Mouse (Mus musculus): Measurements from ENCODE around the gene Rb1. TPM values are rescaled to one million over a fixed set of nuclear protein-coding genes. Genes with fewer than 3 reads are reported as not detected.

Rb1 gene
- polyA plus RNA-seq, 1 experiment from 2014 or later: 19.4 TPM

- Histone ChIP-seq H3K4me3 (no peak overlapping the region), H3K36me3 (no peaks in the 10 kb centered on the region), H3K27ac (replicated peaks) (no peak overlapping the region), H3K4me2 (replicated peaks) (no peak overlapping the region), H3K9me3 (no peaks in the 10 kb centered on the region), H3K4me1 (no peaks in the 10 kb centered on the region), H3K27me3 (no peaks in the 10 kb centered on the region), H3K9ac (replicated peaks) (no peak overlapping the region)
- WGBS: 78% methylated on average over 4 of the region's 4 CpGs
- ATAC-seq (replicated peaks): no peak
These were observed 71.2 kb downstream of the Rb1 start for GRCm38 (mm10) chr14:73254412-73254811.

GRCm38 (mm10) chr14:73253453-73254251 is 72.0 kb downstream of the Rb1 start:
- ATAC-seq (replicated peaks): no peak
- H3K4me3 ChIP-seq: no peak overlapping the region
- H3K4me2 ChIP-seq (replicated peaks): no peak overlapping the region
- H3K9me3 ChIP-seq: no peaks in the 10 kb centered on the region
- H3K27me3 ChIP-seq: no peaks in the 10 kb centered on the region
- no peaks in the 10 kb centered on the region for H3K36me3 ChIP-seq
- 53% methylated on average over 6 of the region's 6 CpGs for WGBS
- no peak overlapping the region for H3K9ac ChIP-seq (replicated peaks)
- H3K27ac ChIP-seq (replicated peaks): no peak overlapping the region
- no peaks in the 10 kb centered on the region for H3K4me1 ChIP-seq

- Histone ChIP-seq H3K4me2 (replicated peaks) (no peak overlapping the region), H3K4me3 (no peak overlapping the region), H3K9ac (replicated peaks) (no peak overlapping the region), H3K36me3 (no peaks in the 10 kb centered on the region), H3K4me1 (no peaks in the 10 kb centered on the region), H3K27ac (replicated peaks) (no peak overlapping the region), H3K9me3 (no peaks in the 10 kb centered on the region), H3K27me3 (no peaks in the 10 kb centered on the region)
- no peak for ATAC-seq (replicated peaks)
- WGBS: 38% methylated on average over 2 of the region's 2 CpGs
These were observed 73.3 kb downstream of the Rb1 start for GRCm38 (mm10) chr14:73252276-73252675.

- no peak for ATAC-seq (replicated peaks)
- Histone ChIP-seq H3K9me3 (no peaks in the 10 kb centered on the region), H3K4me1 (no peaks in the 10 kb centered on the region), H3K4me3 (no peak overlapping the region), H3K27me3 (no peaks in the 10 kb centered on the region), H3K9ac (replicated peaks) (no peak overlapping the region), H3K36me3 (no peaks in the 10 kb centered on the region), H3K27ac (replicated peaks) (no peak overlapping the region), H3K4me2 (replicated peaks) (no peak overlapping the region)
- WGBS: 93% methylated on average over 2 of the region's 2 CpGs
These were observed 75.6 kb downstream of the Rb1 start for GRCm38 (mm10) chr14:73250056-73250455.

- H3K9ac ChIP-seq (replicated peaks): no peak overlapping the region
- no peak overlapping the region for H3K27ac ChIP-seq (replicated peaks)
- no peak overlapping the region for H3K4me3 ChIP-seq
- no peak overlapping the region for H3K4me2 ChIP-seq (replicated peaks)
- no peak for ATAC-seq (replicated peaks)
- peaks cover 4% of the 10 kb centered on the region; the same call in 1 of the 2 replicates for H3K4me1 ChIP-seq
- 93% methylated on average over 2 of the region's 2 CpGs for WGBS
- no peaks in the 10 kb centered on the region for H3K9me3 ChIP-seq
- H3K36me3 ChIP-seq: no peaks in the 10 kb centered on the region
- H3K27me3 ChIP-seq: no peaks in the 10 kb centered on the region
These were observed 81.5 kb downstream of the Rb1 start for GRCm38 (mm10) chr14:73244061-73244597.

- 48% methylated on average over 3 of the region's 3 CpGs for WGBS
- no peaks in the 10 kb centered on the region for H3K36me3 ChIP-seq
These were observed 85.8 kb downstream of the Rb1 start for GRCm38 (mm10) chr14:73239857-73240256.

GRCm38 (mm10) chr14:73239291-73239690 is 86.3 kb downstream of the Rb1 start:
- H3K9ac ChIP-seq (replicated peaks): peak overlapping the region; percentile 48
- H3K27ac ChIP-seq (replicated peaks): peak overlapping the region; percentile 78
- peaks cover 14% of the 10 kb centered on the region for H3K4me1 ChIP-seq
- peak overlapping the region; percentile 55 for H3K4me2 ChIP-seq (replicated peaks)
- no peak for ATAC-seq (replicated peaks)
- under 1% methylated on average over 6 of the region's 6 CpGs for WGBS
- H3K9me3 ChIP-seq: no peaks in the 10 kb centered on the region
- no peaks in the 10 kb centered on the region for H3K27me3 ChIP-seq
- no peaks in the 10 kb centered on the region for H3K36me3 ChIP-seq
- H3K4me3 ChIP-seq: peak overlapping the region; percentile 48

More at GRCm38 (mm10) chr14:73239857-73240256, 85.8 kb downstream of the Rb1 start:
- Histone ChIP-seq H3K4me2 (replicated peaks) (no peak overlapping the region), H3K4me1 (peaks cover 14% of the 10 kb centered on the region), H3K9me3 (no peaks in the 10 kb centered on the region), H3K4me3 (no peak overlapping the region), H3K9ac (replicated peaks) (no peak overlapping the region), H3K27me3 (no peaks in the 10 kb centered on the region), H3K27ac (replicated peaks) (no peak overlapping the region)
- no peak for ATAC-seq (replicated peaks)

- H3K36me3 ChIP-seq: no peaks in the 10 kb centered on the region
- H3K9ac ChIP-seq (replicated peaks): peak overlapping the region; percentile 48
- no peaks in the 10 kb centered on the region for H3K27me3 ChIP-seq
- H3K4me2 ChIP-seq (replicated peaks): peak overlapping the region; percentile 55
- WGBS: under 1% methylated on average over 20 of the region's 20 CpGs
- peaks cover 14% of the 10 kb centered on the region for H3K4me1 ChIP-seq
- peak overlapping the region; percentile 78 for H3K27ac ChIP-seq (replicated peaks)
- H3K4me3 ChIP-seq: peak overlapping the region; percentile 48
- ATAC-seq (replicated peaks): peak; percentile 86
- no peaks in the 10 kb centered on the region for H3K9me3 ChIP-seq
These were observed 86.9 kb downstream of the Rb1 start for GRCm38 (mm10) chr14:73238498-73239250.

- peak within 1 kb of the TSS; percentile 48 for H3K4me3 ChIP-seq
- H3K27me3 ChIP-seq: no peaks in the 10 kb centered on the region
- peak within 1 kb of the TSS; percentile 55 for H3K4me2 ChIP-seq (replicated peaks)
- H3K27ac ChIP-seq (replicated peaks): peak within 1 kb of the TSS; percentile 78
- under 1% methylated on average over 19 of the region's 19 CpGs for WGBS
- no peaks in the 10 kb centered on the region for H3K9me3 ChIP-seq
- peak; percentile 72 for ATAC-seq (replicated peaks)
- no peaks in the 10 kb centered on the region for H3K36me3 ChIP-seq
- peaks cover 14% of the 10 kb centered on the region for H3K4me1 ChIP-seq
- peak within 1 kb of the TSS; percentile 48 for H3K9ac ChIP-seq (replicated peaks)
These were observed 87.7 kb downstream of the Rb1 start, which contains the start of gene Lpar6 for GRCm38 (mm10) chr14:73237848-73238321. Gene Lpar6, plus strand, starts transcription at chr14:73237895.

GRCm38 (mm10) chr14:73234468-73235031 is 91.1 kb downstream of the Rb1 start:
- peaks cover 20% of the 10 kb centered on the region for H3K4me1 ChIP-seq
- no peak overlapping the region for H3K27ac ChIP-seq (replicated peaks)
- no peaks in the 10 kb centered on the region for H3K27me3 ChIP-seq
- no peaks in the 10 kb centered on the region for H3K9me3 ChIP-seq
- no peaks in the 10 kb centered on the region for H3K36me3 ChIP-seq
- no peak for ATAC-seq (replicated peaks)
- no peak overlapping the region for H3K4me3 ChIP-seq
- H3K4me2 ChIP-seq (replicated peaks): no peak overlapping the region
- 13% methylated on average over 2 of the region's 2 CpGs for WGBS
- H3K9ac ChIP-seq (replicated peaks): no peak overlapping the region

GRCm38 (mm10) chr14:73231286-73231982 is 94.2 kb downstream of the Rb1 start:
- no peak overlapping the region for H3K4me3 ChIP-seq
- no peaks in the 10 kb centered on the region for H3K36me3 ChIP-seq
- H3K4me2 ChIP-seq (replicated peaks): no peak overlapping the region
- H3K27ac ChIP-seq (replicated peaks): no peak overlapping the region
- no peak for ATAC-seq (replicated peaks)
- H3K9ac ChIP-seq (replicated peaks): no peak overlapping the region
- H3K27me3 ChIP-seq: no peaks in the 10 kb centered on the region
- H3K4me1 ChIP-seq: peaks cover 12% of the 10 kb centered on the region
- no peaks in the 10 kb centered on the region for H3K9me3 ChIP-seq
- WGBS: 15% methylated on average over 5 of the region's 5 CpGs
